Mouse (Mus musculus) limb, embryonic 12.5 days (tissue): ENCODE results near the gene Klf12. TPM values are rescaled to one million over a fixed set of nuclear protein-coding genes. Genes with fewer than 3 reads are reported as not detected.

ENCODE experiments used
- ATAC-seq: fragments of 200-750 bp; cut with Nextera tagmentation; 2 replicates; pipeline ENCODE4 v1.8.0; 2017; ENCODE audit warnings: low read depth, moderate TSS enrichment; ENCODE audit not compliant: insufficient number of reproducible peaks, insufficient read depth, low FRiP score, low TSS enrichment
- H3K27ac ChIP-seq: fragments of 300-500 bp; sonication (generic); 2 replicates; pipeline ENCODE4 v1.5.1; 2016; ENCODE audit warnings: mild to moderate bottlenecking, moderate library complexity
- H3K27me3 ChIP-seq: fragments of 300-500 bp; sonication (generic); 2 replicates; pipeline ENCODE4 v1.6.1; 2016; ENCODE audit warnings: mild to moderate bottlenecking, moderate library complexity
- H3K36me3 ChIP-seq: fragments of 300-500 bp; sonication (generic); 2 replicates; pipeline ENCODE4 v1.6.1; 2016; ENCODE audit warnings: mild to moderate bottlenecking, moderate library complexity
- H3K4me1 ChIP-seq: fragments of 300-500 bp; sonication (generic); replicated peaks from 2 replicates; pipeline ENCODE4 v1.6.1; 2016
- H3K4me2 ChIP-seq: fragments of 300-500 bp; sonication (generic); 2 replicates; pipeline ENCODE4 v1.6.1; 2016; ENCODE audit warnings: mild to moderate bottlenecking, moderate library complexity
- H3K4me3 ChIP-seq: fragments of 300-500 bp; sonication (generic); replicated peaks from 2 replicates; pipeline ENCODE4 v1.5.1; 2016; ENCODE audit warnings: mild to moderate bottlenecking
- H3K9ac ChIP-seq: fragments of 300-500 bp; sonication (generic); replicated peaks from 2 replicates; pipeline ENCODE4 v1.6.1; 2016; ENCODE audit warnings: mild to moderate bottlenecking, moderate library complexity
- H3K9me3 ChIP-seq: fragments of 300-500 bp; sonication (generic); 2 replicates; pipeline ENCODE4 v1.6.1; 2016; ENCODE audit warnings: mild to moderate bottlenecking, moderate library complexity
- WGBS: fragments of 180-500 bp; shearing (Covaris S2); methylation state at CpG from one replicate; pipeline ENCODE4 v1.1.7; 2016; 5-methylcytosine and 5-hydroxymethylcytosine counted together
- polyA plus RNA-seq: library from polyadenylated mRNA; unstranded; fragments of >200 nt; fragmentation: Nextera tagmentation; extraction: Ambion mirVana; gene quantifications from 2 replicates; pipeline ENCODE4 v1.2.1, GENCODE M21; 2016

The Klf12 gene
- polyA plus RNA-seq, 1 experiment from 2014 or later: 33.7 TPM

GRCm38 (mm10) chr14:99944221-99945108, 340.0 kb downstream of the Klf12 start:
- Histone ChIP-seq H3K36me3 (no peaks in the 10 kb centered on the region), H3K27me3 (no peaks in the 10 kb centered on the region), H3K9me3 (no peaks in the 10 kb centered on the region), H3K4me3 (no peak overlapping the region), H3K9ac (no peak overlapping the region), H3K4me2 (no peak overlapping the region), H3K4me1 (peaks cover 37% of the 10 kb centered on the region), H3K27ac (peak overlapping the region; percentile 50; the same call in 1 of the 2 replicates)
- 77% methylated on average over 17 of the region's 17 CpGs for WGBS
- ATAC-seq: no peak

GRCm38 (mm10) chr14:99943156-99943555, 341.3 kb downstream of the Klf12 start:
- H3K36me3 ChIP-seq: no peaks in the 10 kb centered on the region
- H3K4me3 ChIP-seq: no peak overlapping the region
- H3K4me2 ChIP-seq: peak overlapping the region; percentile 40

GRCm38 (mm10) chr14:99933456-99933855, 351.0 kb downstream of the Klf12 start:
- 76% methylated on average over 5 of the region's 5 CpGs for WGBS
- Histone ChIP-seq H3K9me3 (no peaks in the 10 kb centered on the region), H3K4me3 (no peak overlapping the region), H3K4me1 (0 out of 2 replicates have a peak, but pooled peaks cover 10% of the 10 kb centered on the region), H3K4me2 (no peak overlapping the region), H3K27me3 (no peaks in the 10 kb centered on the region), H3K27ac (no peak overlapping the region), H3K36me3 (no peaks in the 10 kb centered on the region), H3K9ac (no peak overlapping the region)
- no peak for ATAC-seq

More at GRCm38 (mm10) chr14:99943156-99943555, 341.3 kb downstream of the Klf12 start:
- H3K27me3 ChIP-seq: no peaks in the 10 kb centered on the region
- no peaks in the 10 kb centered on the region for H3K9me3 ChIP-seq
- peak overlapping the region; percentile 84 for H3K27ac ChIP-seq
- H3K4me1 ChIP-seq: peaks cover 37% of the 10 kb centered on the region
- 11% methylated on average over 8 of the region's 8 CpGs for WGBS
- H3K9ac ChIP-seq: no peak overlapping the region
- peak; percentile 92 for ATAC-seq

GRCm38 (mm10) chr14:99931879-99932278, 352.6 kb downstream of the Klf12 start:
- ATAC-seq: no peak
- Histone ChIP-seq H3K4me3 (no peak overlapping the region), H3K27ac (no peak overlapping the region), H3K27me3 (no peaks in the 10 kb centered on the region), H3K4me1 (0 out of 2 replicates have a peak, but pooled peaks cover 10% of the 10 kb centered on the region), H3K9me3 (no peaks in the 10 kb centered on the region), H3K36me3 (no peaks in the 10 kb centered on the region), H3K9ac (no peak overlapping the region), H3K4me2 (no peak overlapping the region)
- WGBS: 9% methylated on average over 4 of the region's 4 CpGs

GRCm38 (mm10) chr14:99911912-99912311, 372.6 kb downstream of the Klf12 start:
- Histone ChIP-seq H3K36me3 (no peaks in the 10 kb centered on the region), H3K27me3 (no peaks in the 10 kb centered on the region), H3K9ac (no peak overlapping the region), H3K4me2 (no peak overlapping the region), H3K4me1 (0 out of 2 replicates have a peak, but pooled peaks cover 4% of the 10 kb centered on the region), H3K27ac (no peak overlapping the region), H3K4me3 (no peak overlapping the region), H3K9me3 (no peaks in the 10 kb centered on the region)
- WGBS: 15% methylated on average over 3 of the region's 3 CpGs
- no peak for ATAC-seq

- no peak overlapping the region for H3K4me2 ChIP-seq
- ATAC-seq: no peak
- no peaks in the 10 kb centered on the region for H3K36me3 ChIP-seq
- no peak overlapping the region for H3K27ac ChIP-seq
- H3K9me3 ChIP-seq: no peaks in the 10 kb centered on the region
- 0 out of 2 replicates have a peak, but pooled peaks cover 4% of the 10 kb centered on the region for H3K4me1 ChIP-seq
- H3K9ac ChIP-seq: no peak overlapping the region
- WGBS: 46% methylated on average over 4 of the region's 5 CpGs
- H3K27me3 ChIP-seq: no peaks in the 10 kb centered on the region
- no peak overlapping the region for H3K4me3 ChIP-seq
Measured at GRCm38 (mm10) chr14:99910876-99911275, 373.6 kb downstream of the Klf12 start.

- no peak for ATAC-seq
- 93% methylated on average over 3 of the region's 3 CpGs for WGBS
Measured at GRCm38 (mm10) chr14:99900902-99901301, 383.6 kb downstream of the Klf12 start.

GRCm38 (mm10) chr14:99898861-99899260, 385.6 kb downstream of the Klf12 start:
- whole genome bisulfite sequencing: 70% methylated on average over 3 of the region's 3 CpGs
- H3K27me3 ChIP-seq: no peaks in the 10 kb centered on the region
- H3K36me3 ChIP-seq: peaks cover 21% of the 10 kb centered on the region; the same call in 1 of the 2 replicates
- no peak overlapping the region for H3K4me2 ChIP-seq
- no peak overlapping the region for H3K27ac ChIP-seq
- H3K4me1 ChIP-seq: no peaks in the 10 kb centered on the region
- no peaks in the 10 kb centered on the region for H3K9me3 ChIP-seq
- ATAC-seq: no peak
- no peak overlapping the region for H3K9ac ChIP-seq
- H3K4me3 ChIP-seq: no peak overlapping the region

More at GRCm38 (mm10) chr14:99900902-99901301, 383.6 kb downstream of the Klf12 start:
- H3K4me1 ChIP-seq: no peaks in the 10 kb centered on the region
- no peak overlapping the region for H3K9ac ChIP-seq
- peaks cover 21% of the 10 kb centered on the region; the same call in 1 of the 2 replicates for H3K36me3 ChIP-seq
- no peak overlapping the region for H3K4me2 ChIP-seq
- no peaks in the 10 kb centered on the region for H3K9me3 ChIP-seq
- H3K4me3 ChIP-seq: no peak overlapping the region
- H3K27me3 ChIP-seq: no peaks in the 10 kb centered on the region
- no peak overlapping the region for H3K27ac ChIP-seq

- Histone ChIP-seq H3K27me3 (no peaks in the 10 kb centered on the region), H3K9me3 (no peaks in the 10 kb centered on the region), H3K4me2 (no peak overlapping the region), H3K9ac (no peak overlapping the region), H3K27ac (no peak overlapping the region), H3K4me3 (no peak overlapping the region), H3K4me1 (no peaks in the 10 kb centered on the region), H3K36me3 (peaks cover 26% of the 10 kb centered on the region; the same call in 1 of the 2 replicates)
- 22% methylated on average over 7 of the region's 7 CpGs for WGBS
- no peak for ATAC-seq
Measured at GRCm38 (mm10) chr14:99894708-99895383, 389.6 kb downstream of the Klf12 start.

- Histone ChIP-seq H3K36me3 (peaks cover 21% of the 10 kb centered on the region; the same call in 1 of the 2 replicates), H3K9ac (no peak overlapping the region), H3K9me3 (no peaks in the 10 kb centered on the region), H3K27ac (no peak overlapping the region), H3K4me3 (no peak overlapping the region), H3K27me3 (no peaks in the 10 kb centered on the region), H3K4me1 (no peaks in the 10 kb centered on the region), H3K4me2 (no peak overlapping the region)
- no peak for ATAC-seq
- WGBS: 64% methylated on average over 14 of the region's 14 CpGs
Measured at GRCm38 (mm10) chr14:99894062-99894461, 390.4 kb downstream of the Klf12 start.

- H3K27me3 ChIP-seq: no peaks in the 10 kb centered on the region
- no peaks in the 10 kb centered on the region for H3K36me3 ChIP-seq
- no peak for ATAC-seq
- no peak overlapping the region for H3K4me3 ChIP-seq
- WGBS: 88% methylated on average over 2 of the region's 2 CpGs
- H3K27ac ChIP-seq: no peak overlapping the region
- no peak overlapping the region for H3K9ac ChIP-seq
- H3K9me3 ChIP-seq: no peaks in the 10 kb centered on the region
- H3K4me2 ChIP-seq: no peak overlapping the region
- 0 out of 2 replicates have a peak, but pooled peaks cover 4% of the 10 kb centered on the region for H3K4me1 ChIP-seq
Measured at GRCm38 (mm10) chr14:99886503-99886902, 398.0 kb downstream of the Klf12 start.
